Mouse (Mus musculus) subcutaneous adipose tissue, adult 2 months (tissue): Measurements from ENCODE around the gene Gm21854. TPM values are rescaled to one million over a fixed set of nuclear protein-coding genes. Genes with fewer than 3 reads are reported as not detected.

Experiments
- polyA plus RNA-seq: library from polyadenylated mRNA; depleted of rRNA; stranded (reverse); fragments of >200 nt; gene quantifications from 2 replicates; pipeline ENCODE4 v1.2.3, GENCODE M21; 2012; ENCODE audit warnings: low replicate concordance; rRNA removed

The Gm21854 gene
- not detected in 2 replicates for polyA plus RNA-seq

GRCm38 (mm10) chrY:5656686-5657085 lies at the start of gene Gm21854:
Gene Gm21854 (plus strand): TSS chrY:5656986.

Other genes with a start within 250 kb of the Gm21854 start
- gene Gm20914, start 69.0 kb downstream of the Gm21854 start, polyA plus RNA-seq = not detected in 2 replicates
- gene Gm28171, start 136.4 kb downstream of the Gm21854 start, polyA plus RNA-seq = not detected in 2 replicates